In the genomic region with DNA sequence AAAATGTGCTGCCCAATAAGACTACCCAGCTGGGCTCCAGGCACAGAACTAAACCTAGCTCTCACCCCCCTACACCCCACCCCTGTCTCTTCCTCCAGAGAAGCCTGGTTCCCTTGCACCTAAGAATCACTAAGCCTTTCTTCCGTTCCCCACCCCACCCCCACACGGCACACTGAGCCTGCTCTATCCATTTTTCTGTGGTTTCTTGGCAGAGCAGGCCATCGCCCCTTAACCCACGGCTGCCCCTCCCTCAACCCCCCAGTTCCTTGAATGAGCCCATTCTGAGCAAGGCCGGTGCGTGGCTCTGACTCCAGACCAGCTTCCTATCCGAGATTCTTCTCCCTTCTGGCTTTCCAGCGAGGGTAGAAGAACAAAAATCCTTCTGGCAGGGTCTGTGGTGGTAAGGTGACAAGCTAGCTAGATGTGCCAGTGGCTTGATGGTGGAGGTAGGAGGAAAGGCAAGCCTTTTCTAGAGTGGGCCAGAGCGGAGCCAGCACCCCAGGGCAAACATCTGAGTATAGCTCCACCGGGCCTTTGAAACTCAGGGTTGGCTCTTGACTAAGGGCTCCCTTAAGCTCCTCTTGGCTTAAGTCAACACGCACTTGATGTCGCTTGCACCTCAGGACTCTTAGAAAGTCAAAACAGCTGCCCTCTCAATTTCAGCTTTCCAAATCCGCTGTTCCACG, we compare ENCODE assay signal across 11 mouse cellular contexts. TPM values are rescaled to one million over a fixed set of nuclear protein-coding genes. Genes with fewer than 3 reads are reported as not detected.
A peak's percentile ranks its signal among the peaks of the same experiment; 100 is the strongest.
DNase-seq lines count a peak whose midpoint lies in the region; ATAC-seq and TF ChIP-seq lines count a peak whose summit lies in the region.
"Had no signal": no experiment of that assay in that cellular context is flagged by ENCODE, and none has a peak within 500 bp of the region (broad histone marks: within the 10 kb centered on the region; RNA-seq: fewer than 3 reads in every experiment).

No protein-coding gene starts in this region.

- H3K36me3 ChIP-seq in heart, embryonic 16.5 days (ENCODE audit: control insufficient read depth, insufficient read depth) = no peaks in the 10 kb centered on the region
- H3K36me3 ChIP-seq in G1E (replicated peaks) = no peaks in the 10 kb centered on the region
- no peaks in the 10 kb centered on the region for H3K36me3 ChIP-seq in embryonic facial prominence, embryonic 13.5 days
- H3K36me3 ChIP-seq in lung, embryonic 14.5 days (ENCODE audit: insufficient read depth) = 0 out of 2 replicates have a peak, but pooled peaks cover 3% of the 10 kb centered on the region

- peaks cover 94% of the 10 kb centered on the region for H3K27me3 ChIP-seq in heart, embryonic 16.5 days (ENCODE audit: control insufficient read depth, insufficient read depth, low read length)
- H3K27me3 ChIP-seq in G1E (ENCODE audit: insufficient read depth, low read length) = peaks cover 15% of the 10 kb centered on the region; the same call in 1 of the 2 replicates
- H3K27me3 ChIP-seq in embryonic facial prominence, embryonic 13.5 days = peaks cover 99% of the 10 kb centered on the region
- peaks cover 82% of the 10 kb centered on the region for H3K27me3 ChIP-seq in lung, embryonic 14.5 days (ENCODE audit: insufficient read depth, low read length)

- DNase-seq in heart, postnatal 36 days = no peak
- DNase-seq in G1E (ENCODE audit: low spot score) = no peak
- peak; percentile 49 for DNase-seq in lung, embryonic 14.5 days
- no peak for DNase-seq in urinary bladder, postnatal 10 days (ENCODE audit: low spot score)
- DNase-seq in MN1 (ENCODE audit: low spot score) = no peak
- DNase-seq in kidney, adult 18-20 months = no peak

- no peak overlapping the region for H3K9ac ChIP-seq in heart, embryonic 16.5 days (ENCODE audit: low read length)
- peak overlapping the region; percentile 67; the same call in 1 of the 2 replicates for H3K9ac ChIP-seq in embryonic facial prominence, embryonic 13.5 days
- no peak overlapping the region for H3K9ac ChIP-seq in lung, embryonic 14.5 days

- WGBS in heart, embryonic 16.5 days = 17% methylated on average over 14 of the region's 14 CpGs
- 8% methylated on average over 14 of the region's 14 CpGs for WGBS in embryonic facial prominence, embryonic 13.5 days
- WGBS in lung, embryonic 14.5 days = 12% methylated on average over 14 of the region's 14 CpGs

- 0 out of 2 replicates have a peak, but pooled peaks have one; percentile 1 for TF ChIP-seq CTCF in G1E (IDR thresholded peaks at IDR 0.05; ENCODE audit: low read depth, low read length)
- TF ChIP-seq CTCF in lung, embryonic 14.5 days (IDR thresholded peaks at IDR 0.05; ENCODE audit: low read depth) = no peak

- H3K27ac ChIP-seq in heart, embryonic 16.5 days (ENCODE audit: low read length) = no peak overlapping the region
- H3K27ac ChIP-seq in embryonic facial prominence, embryonic 13.5 days = peak overlapping the region; percentile 76
- H3K27ac ChIP-seq in lung, embryonic 14.5 days (ENCODE audit: low read depth) = peak overlapping the region; percentile 82
- H3K27ac ChIP-seq: macrophage had no signal

- H3K9me3 ChIP-seq in heart, embryonic 16.5 days (replicated peaks; ENCODE audit: control insufficient read depth, low read length) = no peaks in the 10 kb centered on the region
- peaks cover 6% of the 10 kb centered on the region for H3K9me3 ChIP-seq in G1E (replicated peaks)
- H3K9me3 ChIP-seq in embryonic facial prominence, embryonic 13.5 days = no peaks in the 10 kb centered on the region
- no peaks in the 10 kb centered on the region for H3K9me3 ChIP-seq in lung, embryonic 14.5 days (ENCODE audit: low read depth, low read length)

- no peak overlapping the region for H3K4me3 ChIP-seq in heart, embryonic 16.5 days (ENCODE audit: low read length)
- no peak overlapping the region for H3K4me3 ChIP-seq in G1E (ENCODE audit: low read depth, low read length)
- H3K4me3 ChIP-seq in embryonic facial prominence, embryonic 13.5 days = peak overlapping the region; percentile 44
- peak overlapping the region; percentile 44 for H3K4me3 ChIP-seq in lung, embryonic 14.5 days (ENCODE audit: low read depth, low read length)

- ATAC-seq in heart, embryonic 16.5 days (replicated peaks; ENCODE audit: extremely low read depth, insufficient read depth, low FRiP score) = no peak
- ATAC-seq in G1E (ENCODE audit: extremely low read depth, insufficient number of reproducible peaks, low FRiP score, poor library complexity, severe bottlenecking) = no peak
- ATAC-seq in embryonic facial prominence, embryonic 13.5 days (ENCODE audit: insufficient number of reproducible peaks, insufficient read depth, low FRiP score, low TSS enrichment, low read depth) = no peak
- peak; percentile 29; the same call in 1 of the 2 replicates for ATAC-seq in lung, embryonic 14.5 days (ENCODE audit: insufficient read depth)

- intact Hi-C loops in heart, postnatal 36 days (cut with DNase I) = no loop called here

- H3K4me1 ChIP-seq in heart, embryonic 16.5 days (ENCODE audit: control insufficient read depth, insufficient read depth, low read length) = peaks cover 17% of the 10 kb centered on the region
- no peaks in the 10 kb centered on the region for H3K4me1 ChIP-seq in G1E (ENCODE audit: insufficient read depth, low read depth, low read length)
- peaks cover 46% of the 10 kb centered on the region for H3K4me1 ChIP-seq in embryonic facial prominence, embryonic 13.5 days
- H3K4me1 ChIP-seq in lung, embryonic 14.5 days (ENCODE audit: insufficient read depth) = 0 out of 2 replicates have a peak, but pooled peaks cover 12% of the 10 kb centered on the region

- H3K4me2 ChIP-seq in heart, embryonic 16.5 days (ENCODE audit: low read depth, low read length) = peak overlapping the region; percentile 68; the same call in 1 of the 2 replicates
- H3K4me2 ChIP-seq in embryonic facial prominence, embryonic 13.5 days = peak overlapping the region; percentile 65
- peak overlapping the region; percentile 78 for H3K4me2 ChIP-seq in lung, embryonic 14.5 days

RNA-seq across cellular contexts. Expression of a gene that starts 0.6 kb away (rescaled TPM):
- polyA plus RNA-seq in heart, embryonic 16.5 days (2015; fragmentation: Nextera tagmentation; extraction: Ambion mirVana) = 0.49 and 1.7 TPM in 2 replicates
- total RNA-seq in heart, postnatal 36 days (2021) = not detected
- not detected in 2 replicates for total RNA-seq in G1E (2014; fragmentation: Nextera tagmentation)
- 0.11 TPM in 1 of 2 replicates, not detected in the other for total RNA-seq in G1E (2017)
- polyA plus RNA-seq in G1E (2012) = not detected in 2 replicates
- 0.59 and 1.0 TPM in 2 replicates for polyA plus RNA-seq in embryonic facial prominence, embryonic 13.5 days (2015; fragmentation: Nextera tagmentation; extraction: Ambion mirVana)
- polyA plus RNA-seq in lung, embryonic 14.5 days (2014; fragmentation: Nextera tagmentation; extraction: Ambion mirVana) = 4.9 and 5.1 TPM in 2 replicates
- total RNA-seq: adrenal gland, postnatal 25 days had no signal
- polyA plus RNA-seq: macrophage had no signal

RNA-seq across cellular contexts. Expression of a gene that starts 1.4 kb away (rescaled TPM):
- 7.2 and 8.9 TPM in 2 replicates for polyA plus RNA-seq in heart, embryonic 16.5 days (2015; fragmentation: Nextera tagmentation; extraction: Ambion mirVana)
- under 1 TPM; 0.51 to 0.75 TPM for total RNA-seq in heart, postnatal 36 days (2021)
- total RNA-seq in G1E (2014; fragmentation: Nextera tagmentation) (not detected in 2 replicates), G1E (2017) (under 0.01 and 0.06 TPM in 2 replicates)
- polyA plus RNA-seq in G1E (2012) = not detected in 2 replicates
- 66.0 and 105 TPM in 2 replicates for polyA plus RNA-seq in embryonic facial prominence, embryonic 13.5 days (2015; fragmentation: Nextera tagmentation; extraction: Ambion mirVana)
- polyA plus RNA-seq in lung, embryonic 14.5 days (2014; fragmentation: Nextera tagmentation; extraction: Ambion mirVana) = 5.5 and 6.7 TPM in 2 replicates
- polyA plus RNA-seq: macrophage had no signal

RNA-seq across cellular contexts. Expression of a gene that starts 14.6 kb away (rescaled TPM):
- 0.60 and 1.4 TPM in 2 replicates for polyA plus RNA-seq in heart, embryonic 16.5 days (2015; fragmentation: Nextera tagmentation; extraction: Ambion mirVana)
- total RNA-seq in heart, postnatal 36 days (2021) = 10 to 100 TPM in 1 of 2 experiments, 1 to 10 TPM in 1; 8.0 to 11.0 TPM
- total RNA-seq in G1E (2014; fragmentation: Nextera tagmentation) = not detected in 2 replicates
- not detected in 2 replicates for total RNA-seq in G1E (2017)
- polyA plus RNA-seq in G1E (2012) = not detected in 2 replicates
- 2.2 and 2.7 TPM in 2 replicates for polyA plus RNA-seq in embryonic facial prominence, embryonic 13.5 days (2015; fragmentation: Nextera tagmentation; extraction: Ambion mirVana)
- 0.73 and 0.86 TPM in 2 replicates for polyA plus RNA-seq in lung, embryonic 14.5 days (2014; fragmentation: Nextera tagmentation; extraction: Ambion mirVana)
- total RNA-seq: ES-E14 had no signal

RNA-seq across cellular contexts. Expression of a gene that starts 40.1 kb away (rescaled TPM):
- polyA plus RNA-seq in heart, embryonic 16.5 days (2015; fragmentation: Nextera tagmentation; extraction: Ambion mirVana) = 48.0 and 61.1 TPM in 2 replicates
- 10 to 100 TPM; 20.6 to 20.7 TPM for total RNA-seq in heart, postnatal 36 days (2021)
- total RNA-seq in G1E (2014; fragmentation: Nextera tagmentation) (not detected in 2 replicates), G1E (2017) (0.11 TPM in 1 of 2 replicates, not detected in the other)
- not detected in 2 replicates for polyA plus RNA-seq in G1E (2012)
- 81.5 and 87.8 TPM in 2 replicates for polyA plus RNA-seq in embryonic facial prominence, embryonic 13.5 days (2015; fragmentation: Nextera tagmentation; extraction: Ambion mirVana)
- 101 and 103 TPM in 2 replicates for polyA plus RNA-seq in lung, embryonic 14.5 days (2014; fragmentation: Nextera tagmentation; extraction: Ambion mirVana)

RNA-seq across cellular contexts. Expression of a gene that starts 53.2 kb away (rescaled TPM):
- 33.4 and 41.7 TPM in 2 replicates for polyA plus RNA-seq in heart, embryonic 16.5 days (2015; fragmentation: Nextera tagmentation; extraction: Ambion mirVana)
- 10 to 100 TPM; 23.0 to 24.6 TPM for total RNA-seq in heart, postnatal 36 days (2021)
- 35.8 and 37.0 TPM in 2 replicates for total RNA-seq in G1E (2014; fragmentation: Nextera tagmentation)
- 50.6 and 75.5 TPM in 2 replicates for total RNA-seq in G1E (2017)
- 122 and 142 TPM in 2 replicates for polyA plus RNA-seq in G1E (2012)
- 56.0 and 65.9 TPM in 2 replicates for polyA plus RNA-seq in embryonic facial prominence, embryonic 13.5 days (2015; fragmentation: Nextera tagmentation; extraction: Ambion mirVana)
- 65.6 and 68.7 TPM in 2 replicates for polyA plus RNA-seq in lung, embryonic 14.5 days (2014; fragmentation: Nextera tagmentation; extraction: Ambion mirVana)

Comparison
In these comparisons a context has a peak if more than half of its experiments do, and no peak if none do; other contexts are left out.
1. H3K4me3 ChIP-seq: peak in embryonic facial prominence, embryonic 13.5 days (single experiment) and lung, embryonic 14.5 days (single experiment); none in heart, embryonic 16.5 days (single experiment) and G1E (single experiment).
2. Peak in every context shown above with its lines, with median percentiles within 50 percentile points of each other: H3K4me2 ChIP-seq.